Mouse (Mus musculus) stomach, embryonic 15.5 days (tissue): ENCODE measurements around the gene Tm7sf3. TPM values are rescaled to one million over a fixed set of nuclear protein-coding genes. Genes with fewer than 3 reads are reported as not detected.
A peak's percentile ranks its signal among the peaks of the same experiment; 100 is the strongest.

Experiments used
- ATAC-seq: fragments of 200-750 bp; cut with Nextera tagmentation; 2 replicates; pipeline ENCODE4 v1.8.0; 2017; ENCODE audit warnings: low read depth, moderate number of reproducible peaks, moderate TSS enrichment; ENCODE audit not compliant: insufficient read depth, low FRiP score
- H3K27ac ChIP-seq: fragments of 300-500 bp; sonication (generic); 2 replicates; pipeline ENCODE4 v1.5.1; 2015; ENCODE audit warnings: mild to moderate bottlenecking, inconsistent platforms
- H3K27me3 ChIP-seq: fragments of 300-500 bp; sonication (generic); replicated peaks from 2 replicates; pipeline ENCODE4 v1.6.1; 2015; ENCODE audit warnings: inconsistent platforms
- H3K36me3 ChIP-seq: fragments of 300-500 bp; sonication (generic); 2 replicates; pipeline ENCODE4 v1.6.1; 2015; ENCODE audit warnings: inconsistent platforms
- H3K4me1 ChIP-seq: fragments of 300-500 bp; sonication (generic); 2 replicates; pipeline ENCODE4 v1.6.1; 2015; ENCODE audit warnings: inconsistent platforms
- H3K4me2 ChIP-seq: fragments of 300-500 bp; sonication (generic); 2 replicates; pipeline ENCODE4 v1.6.1; 2015; ENCODE audit warnings: mild to moderate bottlenecking, inconsistent platforms
- H3K4me3 ChIP-seq: fragments of 300-500 bp; sonication (generic); replicated peaks from 2 replicates; pipeline ENCODE4 v1.5.1; 2015; ENCODE audit warnings: inconsistent platforms
- H3K9ac ChIP-seq: fragments of 300-500 bp; sonication (generic); 2 replicates; pipeline ENCODE4 v1.6.1; 2015; ENCODE audit warnings: inconsistent platforms
- H3K9me3 ChIP-seq: fragments of 300-500 bp; sonication (generic); 2 replicates; pipeline ENCODE4 v1.6.1; 2016; ENCODE audit warnings: inconsistent platforms
- WGBS: fragments of 180-500 bp; shearing (Covaris S2); methylation state at CpG from one replicate; pipeline ENCODE4 v1.1.7; 2015; 5-methylcytosine and 5-hydroxymethylcytosine counted together
- polyA plus RNA-seq: library from polyadenylated mRNA; unstranded; fragments of >200 nt; fragmentation: Nextera tagmentation; extraction: Ambion mirVana; gene quantifications from 2 replicates; pipeline ENCODE4 v1.2.1, GENCODE M21; 2015

Gene Tm7sf3
- 31.7 and 36.1 TPM in 2 replicates for polyA plus RNA-seq

DNA sequence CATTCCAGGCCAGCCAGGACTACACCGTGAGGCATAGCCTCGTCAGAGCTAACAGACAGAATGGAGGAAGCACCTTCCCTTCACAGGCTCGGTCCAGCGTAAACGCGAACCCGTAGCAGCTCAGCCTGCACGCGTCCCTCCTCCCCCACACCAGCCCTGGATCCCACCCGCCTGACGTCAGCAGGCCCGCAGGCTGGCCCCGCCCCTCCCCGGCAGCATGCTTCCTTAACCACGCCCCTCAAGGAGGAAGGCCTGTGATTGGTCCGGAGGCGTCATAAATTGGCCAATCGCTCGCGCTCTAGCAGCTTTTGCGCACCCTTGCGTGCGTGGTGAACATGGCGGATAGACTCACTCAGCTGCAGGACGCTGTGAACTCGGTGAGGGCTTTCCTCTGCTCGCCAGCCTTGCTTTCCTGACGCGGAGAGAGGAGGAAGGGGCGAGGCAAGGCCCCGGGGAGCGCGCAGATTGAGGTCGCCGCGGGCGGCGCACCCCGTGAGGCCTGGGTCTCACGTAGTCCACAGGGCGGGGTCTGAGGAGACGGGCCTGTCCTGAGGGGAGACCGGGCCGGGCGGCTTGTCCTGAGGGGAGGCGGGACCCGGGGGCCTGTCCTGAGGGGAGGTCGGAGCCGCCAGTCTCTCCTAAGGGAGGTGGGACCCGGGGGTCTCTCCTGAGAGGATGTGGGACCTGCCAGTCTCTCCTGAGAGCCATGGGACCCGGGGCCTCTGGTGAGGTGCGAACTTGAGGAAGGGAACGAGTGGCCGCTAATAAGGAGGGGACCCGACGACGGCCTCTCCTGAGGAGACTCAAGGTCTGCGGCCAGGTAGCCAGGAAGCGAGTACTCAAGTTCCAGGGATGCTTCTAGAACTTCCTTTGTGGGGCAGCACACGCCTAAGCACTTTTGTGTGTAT lies at the start of gene Tm7sf3, which contains the start of gene Med21:
Tm7sf3 (minus strand) TSS at position 549 of the 908 bp plus-strand sequence.
Med21 (plus strand) TSS at position 272 of the 908 bp plus-strand sequence.
- H3K27ac ChIP-seq = peak within 1 kb of the TSS; percentile 96
- H3K4me2 ChIP-seq = peak within 1 kb of the TSS; percentile 70
- no peaks in the 10 kb centered on the region for H3K36me3 ChIP-seq
- no peaks in the 10 kb centered on the region for H3K27me3 ChIP-seq
- H3K4me1 ChIP-seq = peaks cover 6% of the 10 kb centered on the region; the same call in 1 of the 2 replicates
- peak within 1 kb of the TSS; percentile 90 for H3K4me3 ChIP-seq
- ATAC-seq = peak; percentile 93
- H3K9me3 ChIP-seq = no peaks in the 10 kb centered on the region
- H3K9ac ChIP-seq = peak within 1 kb of the TSS; percentile 92
- WGBS = under 1% methylated on average over 58 of the region's 60 CpGs

DNA sequence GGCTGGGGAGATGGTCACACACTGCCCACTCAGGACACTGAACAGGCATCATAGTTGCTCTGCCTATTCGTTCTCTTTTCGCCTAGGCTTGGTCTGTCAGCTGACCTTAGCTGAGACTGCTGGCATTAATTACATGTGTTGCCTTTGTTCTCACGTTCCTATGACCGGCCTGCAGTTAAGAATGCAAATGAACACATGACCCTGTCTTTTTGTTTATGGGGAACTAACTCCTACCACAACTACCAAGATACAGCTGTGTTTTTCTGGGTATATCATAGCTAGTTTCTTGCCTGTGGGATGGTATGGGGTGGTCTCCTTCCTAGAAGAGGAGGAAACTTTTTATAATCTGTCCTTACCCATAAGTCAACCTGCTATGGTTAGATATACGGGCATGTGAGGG lies 46.2 kb upstream of the Tm7sf3 start:
- no peaks in the 10 kb centered on the region for H3K36me3 ChIP-seq
- no peak overlapping the region for H3K9ac ChIP-seq
- H3K4me2 ChIP-seq = no peak overlapping the region
- WGBS = 90% methylated on average over 5 of the region's 5 CpGs
- H3K27me3 ChIP-seq = no peaks in the 10 kb centered on the region
- no peaks in the 10 kb centered on the region for H3K4me1 ChIP-seq
- H3K4me3 ChIP-seq = no peak overlapping the region
- no peaks in the 10 kb centered on the region for H3K9me3 ChIP-seq
- ATAC-seq = no peak
- H3K27ac ChIP-seq = no peak overlapping the region

DNA sequence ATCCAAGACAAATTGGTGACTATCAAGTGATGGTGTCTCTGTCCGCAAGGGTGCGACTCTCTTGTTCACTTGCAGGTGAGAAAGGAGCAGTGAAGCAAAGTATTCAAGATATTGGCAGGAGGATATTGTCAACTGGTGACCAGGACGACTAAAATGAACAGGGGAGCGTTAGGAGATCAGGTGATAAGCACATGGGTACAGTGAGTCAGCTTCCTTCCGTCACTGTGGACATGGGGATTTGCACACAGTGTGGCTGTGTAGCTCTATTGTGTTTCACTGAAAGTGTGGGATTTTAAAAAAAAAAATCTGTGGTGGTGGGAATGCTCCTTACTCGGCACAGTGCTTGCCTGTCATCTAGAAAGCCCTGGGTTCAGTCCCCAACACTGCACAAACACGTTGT lies 45.4 kb upstream of the Tm7sf3 start:
- Histone ChIP-seq H3K4me3 (no peak overlapping the region), H3K9me3 (no peaks in the 10 kb centered on the region), H3K27me3 (no peaks in the 10 kb centered on the region), H3K4me2 (no peak overlapping the region), H3K4me1 (no peaks in the 10 kb centered on the region), H3K36me3 (no peaks in the 10 kb centered on the region), H3K27ac (no peak overlapping the region), H3K9ac (no peak overlapping the region)
- ATAC-seq = no peak
- WGBS = 85% methylated on average over 7 of the region's 7 CpGs

DNA sequence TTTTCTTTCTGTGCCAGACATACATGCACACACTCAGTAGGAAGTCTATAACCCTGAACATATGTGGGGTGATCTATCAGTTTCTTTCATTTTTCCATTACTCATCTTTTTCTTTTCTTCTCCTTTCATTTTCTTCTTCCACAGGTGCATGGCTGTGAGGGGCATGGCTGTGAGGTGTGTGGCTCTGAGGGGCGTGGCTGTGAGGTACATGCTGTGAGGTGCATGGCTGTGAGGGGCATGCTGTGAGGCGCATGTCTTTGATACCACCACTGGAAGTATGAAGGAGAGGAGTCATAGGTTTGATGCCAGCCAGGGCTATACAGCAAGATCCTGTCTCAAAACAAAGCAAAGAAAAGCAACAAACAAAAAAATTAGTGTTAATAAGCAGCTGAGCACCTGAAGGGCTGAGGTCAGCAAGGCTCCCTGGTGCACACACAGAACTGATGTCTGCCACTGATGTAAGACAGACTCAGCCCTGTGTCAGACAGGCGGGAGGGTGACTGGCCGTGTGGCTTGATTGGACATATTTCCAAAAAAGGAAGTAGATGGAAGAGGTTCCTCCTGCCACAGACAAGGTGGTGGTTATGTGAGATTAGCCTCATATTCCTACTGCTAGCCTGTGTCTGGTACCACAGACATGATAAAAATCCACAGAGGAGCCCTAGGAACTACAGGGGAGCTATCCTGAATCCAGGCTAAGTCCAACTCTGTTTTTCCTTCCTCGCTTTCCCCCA lies 44.0 kb upstream of the Tm7sf3 start:
- no peak overlapping the region for H3K27ac ChIP-seq
- no peaks in the 10 kb centered on the region for H3K9me3 ChIP-seq
- H3K4me2 ChIP-seq = no peak overlapping the region
- H3K4me1 ChIP-seq = no peaks in the 10 kb centered on the region
- peak; percentile 67; the same call in 1 of the 2 replicates for ATAC-seq
- 60% methylated on average over 5 of the region's 5 CpGs for WGBS
- no peaks in the 10 kb centered on the region for H3K27me3 ChIP-seq
- H3K4me3 ChIP-seq = no peak overlapping the region
- H3K36me3 ChIP-seq = no peaks in the 10 kb centered on the region
- H3K9ac ChIP-seq = no peak overlapping the region

DNA sequence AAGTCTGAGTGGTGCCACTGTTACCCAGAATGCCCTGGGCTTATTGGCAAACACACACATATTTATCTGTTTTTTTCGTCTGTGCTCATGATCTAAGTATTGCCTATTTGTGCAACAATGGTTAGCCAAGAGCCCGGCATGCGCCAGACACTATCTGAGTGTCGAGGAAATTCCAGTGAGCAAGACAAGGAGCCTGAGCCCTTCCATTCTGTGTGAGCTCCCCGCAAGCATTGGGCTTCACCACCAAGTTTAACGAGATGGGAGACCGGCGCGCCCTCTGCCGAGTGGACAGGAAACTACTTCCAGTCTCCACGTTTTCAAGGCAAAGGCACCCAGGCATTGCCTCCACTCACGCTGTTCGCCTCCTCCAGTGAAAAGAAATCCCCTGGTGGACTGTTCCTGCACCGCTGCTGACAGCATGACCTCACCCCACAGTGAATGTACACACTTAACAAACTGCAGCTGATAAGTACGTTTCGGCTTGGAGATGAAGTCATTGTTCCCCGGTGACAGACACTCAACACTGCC lies 43.2 kb upstream of the Tm7sf3 start:
- Histone ChIP-seq H3K9ac (no peak overlapping the region), H3K4me1 (no peaks in the 10 kb centered on the region), H3K27me3 (no peaks in the 10 kb centered on the region), H3K9me3 (no peaks in the 10 kb centered on the region), H3K27ac (no peak overlapping the region), H3K4me3 (no peak overlapping the region), H3K4me2 (peak overlapping the region; percentile 27; the same call in 1 of the 2 replicates), H3K36me3 (no peaks in the 10 kb centered on the region)
- peak; percentile 79 for ATAC-seq
- WGBS = 58% methylated on average over 17 of the region's 17 CpGs

DNA sequence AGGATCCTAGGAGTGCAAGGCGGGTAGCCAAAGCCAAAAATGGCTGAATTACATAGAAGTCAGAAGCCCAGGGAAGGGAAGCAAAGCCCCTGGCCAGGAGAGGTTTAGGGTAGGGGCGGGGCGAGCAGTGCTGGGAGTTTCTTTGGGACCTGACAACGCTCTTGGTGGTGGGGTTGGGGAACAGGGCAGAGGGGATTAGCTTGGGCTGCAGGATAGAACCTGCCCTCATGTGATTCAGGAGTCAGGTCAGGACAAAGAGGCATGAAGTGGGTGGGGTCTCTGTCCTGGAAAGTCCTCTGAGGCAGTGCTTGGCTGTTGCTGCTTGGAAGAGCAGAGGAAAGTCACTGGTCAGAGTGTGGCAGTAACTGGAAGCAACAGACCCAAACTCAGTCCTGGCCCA lies 41.3 kb upstream of the Tm7sf3 start:
- Histone ChIP-seq H3K27ac (no peak overlapping the region), H3K27me3 (no peaks in the 10 kb centered on the region), H3K36me3 (no peaks in the 10 kb centered on the region), H3K4me2 (no peak overlapping the region), H3K4me1 (no peaks in the 10 kb centered on the region), H3K9me3 (no peaks in the 10 kb centered on the region), H3K4me3 (no peak overlapping the region), H3K9ac (no peak overlapping the region)
- WGBS = 79% methylated on average over 4 of the region's 4 CpGs
- no peak for ATAC-seq

DNA sequence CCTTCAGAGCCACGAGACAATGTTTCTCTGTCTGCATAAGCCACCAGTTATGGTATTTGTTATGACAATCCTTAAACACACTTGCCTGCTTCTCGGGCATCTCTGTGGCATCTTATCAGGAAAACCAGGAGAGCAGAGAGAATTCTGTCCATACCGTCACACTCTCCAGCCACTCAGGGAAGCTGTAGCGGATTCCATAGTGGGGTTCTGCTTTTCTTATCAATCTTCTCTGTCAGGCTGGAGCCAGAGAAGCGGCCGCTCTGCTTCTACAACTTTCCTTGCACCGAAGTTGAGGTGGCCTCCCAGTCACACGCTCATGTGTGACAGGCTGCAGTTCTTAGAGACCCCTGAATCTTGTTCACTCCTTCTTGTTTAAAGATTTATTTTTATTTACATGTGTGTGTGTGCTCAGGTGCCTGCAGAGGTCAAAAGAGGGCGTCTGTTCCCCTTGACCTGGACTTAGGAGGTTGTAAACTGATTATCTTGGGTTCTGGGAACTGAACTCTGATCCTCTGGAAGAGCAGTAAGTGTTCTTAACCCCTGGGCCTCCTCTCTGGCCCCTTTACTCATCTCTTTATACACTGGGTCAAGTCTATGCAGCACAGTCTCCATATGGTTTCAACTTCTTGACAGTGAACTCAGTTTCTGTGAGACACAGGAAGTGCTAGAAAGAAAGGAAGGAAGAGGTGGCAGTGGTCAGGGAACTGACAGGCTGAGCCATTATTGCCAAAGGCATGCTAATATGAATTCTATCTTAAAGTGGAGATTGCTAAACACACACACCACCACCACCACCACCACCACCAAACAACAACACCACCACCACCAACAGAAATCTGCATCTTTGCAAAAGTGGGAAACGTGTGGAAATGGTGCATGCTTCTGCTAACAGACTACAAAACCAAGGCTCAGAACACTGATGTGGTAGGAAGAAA lies 35.8 kb upstream of the Tm7sf3 start:
- Histone ChIP-seq H3K9ac (no peak overlapping the region), H3K4me2 (no peak overlapping the region), H3K4me1 (no peaks in the 10 kb centered on the region), H3K36me3 (no peaks in the 10 kb centered on the region), H3K27ac (no peak overlapping the region), H3K27me3 (no peaks in the 10 kb centered on the region), H3K9me3 (no peaks in the 10 kb centered on the region), H3K4me3 (no peak overlapping the region)
- no peak for ATAC-seq
- WGBS = 36% methylated on average over 10 of the region's 10 CpGs

DNA sequence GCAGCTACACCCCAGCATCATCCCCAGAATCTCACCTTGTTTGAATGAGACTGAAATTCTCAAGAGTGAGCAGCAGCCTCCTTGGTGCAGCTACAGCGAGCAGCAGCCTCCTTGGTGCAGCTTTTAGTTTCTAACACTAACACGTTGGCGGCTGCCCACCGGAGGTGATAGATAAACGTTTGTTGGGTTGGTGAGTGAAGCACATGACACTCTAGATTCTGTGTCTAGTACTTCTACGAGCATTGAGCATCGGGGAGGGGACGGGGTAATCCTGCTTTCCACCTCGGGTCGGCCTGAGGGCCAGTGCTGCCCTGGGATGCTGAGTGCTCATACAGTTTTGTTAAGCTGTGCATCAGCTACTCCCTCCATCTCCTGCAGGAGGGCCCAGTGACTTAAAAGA lies 34.3 kb upstream of the Tm7sf3 start:
- no peaks in the 10 kb centered on the region for H3K36me3 ChIP-seq
- no peaks in the 10 kb centered on the region for H3K4me1 ChIP-seq
- H3K4me3 ChIP-seq = no peak overlapping the region
- H3K27me3 ChIP-seq = no peaks in the 10 kb centered on the region
- H3K4me2 ChIP-seq = no peak overlapping the region
- no peak for ATAC-seq
- H3K9me3 ChIP-seq = no peaks in the 10 kb centered on the region
- H3K9ac ChIP-seq = no peak overlapping the region
- WGBS = 72% methylated on average over 10 of the region's 10 CpGs
- no peak overlapping the region for H3K27ac ChIP-seq

DNA sequence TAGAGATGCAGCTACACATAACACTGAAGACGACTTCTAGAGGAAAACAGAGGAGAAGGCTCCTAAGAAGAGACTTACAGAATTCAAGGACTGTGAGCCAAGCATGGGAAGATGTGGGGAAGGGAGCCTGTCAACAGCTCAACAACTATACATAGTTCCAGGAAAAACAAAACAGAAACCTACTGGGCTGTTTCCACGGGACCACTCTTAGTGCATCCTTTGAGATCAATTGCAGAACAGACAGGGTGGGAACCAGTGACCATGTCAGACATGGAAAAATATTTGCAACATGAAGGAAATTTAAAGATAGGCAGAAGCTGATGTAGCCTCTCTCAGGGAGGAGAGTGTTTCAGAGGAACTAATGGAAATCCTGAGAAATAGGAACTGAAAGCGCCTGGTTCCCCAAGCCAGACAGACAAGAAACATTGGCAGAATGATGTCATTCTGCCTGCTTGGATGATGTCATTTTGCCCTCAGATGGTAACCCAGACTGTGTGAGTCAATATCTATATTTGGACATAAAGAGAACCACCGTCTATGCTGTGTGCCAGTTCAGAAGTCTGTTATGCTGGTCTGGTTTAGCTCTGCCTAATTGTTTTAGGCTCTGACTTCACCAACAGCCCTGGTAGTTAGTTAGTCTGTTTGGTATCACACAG lies 32.4 kb upstream of the Tm7sf3 start:
- ATAC-seq = peak; percentile 53; the same call in 1 of the 2 replicates
- Histone ChIP-seq H3K27ac (no peak overlapping the region; the same call in 1 of the 2 replicates), H3K9ac (no peak overlapping the region), H3K9me3 (no peaks in the 10 kb centered on the region), H3K36me3 (no peaks in the 10 kb centered on the region), H3K4me2 (no peak overlapping the region), H3K27me3 (no peaks in the 10 kb centered on the region), H3K4me1 (no peaks in the 10 kb centered on the region), H3K4me3 (no peak overlapping the region)
- WGBS = 54% methylated on average over 4 of the region's 4 CpGs

DNA sequence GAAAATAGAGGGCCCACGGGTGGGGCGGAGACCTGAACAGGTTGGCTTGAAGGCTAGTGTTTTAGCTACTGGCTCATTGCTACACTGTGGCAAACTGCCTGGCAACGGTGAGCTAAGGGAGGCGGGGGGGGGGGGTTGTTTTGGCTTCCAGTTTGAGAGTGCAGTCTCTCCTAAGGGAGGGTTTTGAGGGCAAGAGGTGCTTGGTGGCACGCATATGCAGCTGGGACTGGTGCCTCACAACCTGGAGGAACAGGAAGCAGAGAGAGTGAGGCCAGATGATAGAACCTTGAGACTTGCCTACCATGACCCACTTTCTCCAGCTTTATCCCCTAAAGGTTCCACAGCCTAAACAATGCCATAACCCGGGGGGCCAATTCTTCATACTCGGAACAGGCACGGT lies 31.8 kb upstream of the Tm7sf3 start:
- H3K9ac ChIP-seq = no peak overlapping the region
- H3K4me2 ChIP-seq = no peak overlapping the region
- H3K27me3 ChIP-seq = no peaks in the 10 kb centered on the region
- WGBS = 82% methylated on average over 8 of the region's 8 CpGs
- no peaks in the 10 kb centered on the region for H3K4me1 ChIP-seq
- no peak overlapping the region; the same call in 1 of the 2 replicates for H3K27ac ChIP-seq
- H3K9me3 ChIP-seq = no peaks in the 10 kb centered on the region
- H3K4me3 ChIP-seq = no peak overlapping the region
- ATAC-seq = no peak
- no peaks in the 10 kb centered on the region for H3K36me3 ChIP-seq

DNA sequence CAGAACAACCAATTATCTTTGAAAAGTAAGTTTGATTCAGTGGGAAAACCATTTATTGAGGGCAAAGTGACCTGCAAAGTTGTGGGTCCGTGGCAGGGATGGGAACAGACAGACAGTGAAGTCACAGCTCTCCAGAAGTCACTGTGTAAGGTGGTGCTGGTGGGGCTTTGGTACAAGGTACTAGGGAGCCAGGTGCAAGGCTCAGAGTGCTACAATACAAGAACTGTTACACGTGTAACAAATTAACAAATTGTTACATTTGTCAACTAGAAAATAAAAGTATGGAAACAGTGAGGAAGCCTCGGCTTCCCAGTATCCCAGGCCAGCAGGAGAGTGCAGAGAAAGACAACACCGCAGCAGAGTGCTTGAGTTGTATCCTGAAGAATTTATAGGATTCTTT lies 31.1 kb upstream of the Tm7sf3 start:
- Histone ChIP-seq H3K4me1 (no peaks in the 10 kb centered on the region), H3K9ac (no peak overlapping the region), H3K4me3 (no peak overlapping the region), H3K27ac (no peak overlapping the region), H3K36me3 (no peaks in the 10 kb centered on the region), H3K9me3 (no peaks in the 10 kb centered on the region), H3K4me2 (no peak overlapping the region), H3K27me3 (no peaks in the 10 kb centered on the region)
- 75% methylated on average over 4 of the region's 4 CpGs for WGBS
- ATAC-seq = no peak
